Mouse (Mus musculus) gastrocnemius, adult 18-20 months (tissue): ENCODE measurements around the gene Ctrl. TPM values are rescaled to one million over a fixed set of nuclear protein-coding genes. Genes with fewer than 3 reads are reported as not detected.

Source experiments
- microRNA-seq: library from miRNA; unstranded; fragments of <30 nt; microRNA quantifications from one replicate; pipeline ENCODE4 v1.2.0, GENCODE M21; 2021
- total RNA-seq, 2 experiments: library from RNA; stranded (reverse); gene quantifications; 2 replicates each; pipeline ENCODE4 v1.2.3; 2021

The Ctrl gene
- total RNA-seq, 2 experiments from 2014 or later: 0.37 TPM; not detected in 1

Small RNA genes within 50 kb of the gene (microRNA-seq; reads per million reads assigned to microRNA genes)
- gene Mir7074: 1.0 reads per million

Other genes with a start within 250 kb of the Ctrl start
- gene Carmil2, start 247.6 kb downstream of the Ctrl start, total RNA-seq: under 1 TPM in 1 of 2 experiments, not detected in 1; 0.05 TPM
- gene Acd, start 232.8 kb downstream of the Ctrl start, total RNA-seq: 1 to 10 TPM; 5.0 to 5.4 TPM
- 1 to 10 TPM; 5.5 to 6.2 TPM for gene Pard6a, start 232.7 kb downstream of the Ctrl start, total RNA-seq
- not detected for gene 4933405L10Rik, start 226.2 kb downstream of the Ctrl start, total RNA-seq
- 1 to 10 TPM in 1 of 2 experiments, under 1 TPM in 1; 0.69 to 1.4 TPM for gene Enkd1, start 225.7 kb downstream of the Ctrl start, total RNA-seq
- gene Gfod2, start 175.2 kb downstream of the Ctrl start, total RNA-seq: 1 to 10 TPM; 6.9 to 8.4 TPM
- 10 to 100 TPM; 25.6 to 27.4 TPM for gene Ranbp10, start 106.5 kb downstream of the Ctrl start, total RNA-seq
- gene Tsnaxip1, start 106.1 kb downstream of the Ctrl start, total RNA-seq: not detected
- under 1 TPM; 0.93 to 0.98 TPM for gene Cenpt, start 80.6 kb downstream of the Ctrl start, total RNA-seq
- gene Thap11, start 78.7 kb downstream of the Ctrl start, total RNA-seq: 10 to 100 TPM; 21.9 to 22.0 TPM
- gene Nutf2, start 73.3 kb downstream of the Ctrl start, total RNA-seq: 10 to 100 TPM; 43.7 to 44.5 TPM
- 10 to 100 TPM; 19.7 to 20.6 TPM for gene Edc4, start 53.0 kb downstream of the Ctrl start, total RNA-seq
- gene Nrn1l, start 40.3 kb downstream of the Ctrl start, total RNA-seq: under 1 TPM in 1 of 2 experiments, not detected in 1; 0.76 TPM
- 10 to 100 TPM; 13.5 to 13.6 TPM for gene Pskh1, start 33.4 kb downstream of the Ctrl start, total RNA-seq
- gene Psmb10, start 4.6 kb upstream of the Ctrl start, total RNA-seq: 10 to 100 TPM; 19.4 to 27.2 TPM
- gene Lcat, start 9.5 kb upstream of the Ctrl start, total RNA-seq: under 1 TPM; 0.16 to 0.66 TPM
- gene Slc12a4, start 32.2 kb upstream of the Ctrl start, total RNA-seq: 10 to 100 TPM in 1 of 2 experiments, 1 to 10 TPM in 1; 8.7 to 16.1 TPM
- not detected for gene Dpep3, start 45.6 kb upstream of the Ctrl start, total RNA-seq
- 10 to 100 TPM in 1 of 2 experiments, 1 to 10 TPM in 1; 9.6 to 10.4 TPM for gene Dus2, start 57.5 kb upstream of the Ctrl start, total RNA-seq
- gene Dpep2nb, start 72.1 kb upstream of the Ctrl start, total RNA-seq: not detected
- 10 to 100 TPM; 10.6 to 10.9 TPM for gene Ddx28, start 78.0 kb upstream of the Ctrl start, total RNA-seq
- 10 to 100 TPM; 26.2 to 27.9 TPM for gene Nfatc3, start 125.0 kb upstream of the Ctrl start, total RNA-seq
- not detected for gene Esrp2, start 203.1 kb upstream of the Ctrl start, total RNA-seq
- gene Pla2g15, start 216.5 kb upstream of the Ctrl start, total RNA-seq: 1 to 10 TPM; 3.4 to 5.7 TPM
- 10 to 100 TPM; 10.2 to 13.4 TPM for gene Slc7a6, start 235.0 kb upstream of the Ctrl start, total RNA-seq